Mouse (Mus musculus) midbrain, embryonic 16.5 days (tissue): Measurements from ENCODE around the gene Serpinb11. TPM values are rescaled to one million over a fixed set of nuclear protein-coding genes. Genes with fewer than 3 reads are reported as not detected.

Experiments
- polyA plus RNA-seq: library from polyadenylated mRNA; unstranded; fragments of >200 nt; fragmentation: Nextera tagmentation; extraction: Ambion mirVana; gene quantifications from 2 replicates; pipeline ENCODE4 v1.2.1, GENCODE M21; 2015

Serpinb11 gene
- polyA plus RNA-seq, 1 experiment from 2014 or later, result not detected

Other genes starting within 250 kb of the Serpinb11 start
- not detected in 2 replicates for gene Serpinb3b, start 82.8 kb upstream of the Serpinb11 start, polyA plus RNA-seq
- not detected in 2 replicates for gene Serpinb3c, start 82.8 kb upstream of the Serpinb11 start, polyA plus RNA-seq
- gene Serpinb7, start 38.5 kb downstream of the Serpinb11 start, polyA plus RNA-seq, result not detected in 2 replicates
- gene Serpinb2, start 150.2 kb downstream of the Serpinb11 start, polyA plus RNA-seq, result 0.14 TPM in 1 of 2 replicates, not detected in the other
- 0.30 and 0.39 TPM in 2 replicates for gene Serpinb8, start 228.8 kb downstream of the Serpinb11 start, polyA plus RNA-seq